Mouse (Mus musculus) heart, adult 2 months (tissue): ENCODE measurements around the gene Ispd.

Experiments
- CTCF ChIP-seq: fragments of 200-600 bp; IDR thresholded peaks from 2 replicates; pipeline ENCODE4 v1.8.1; 2022; ENCODE audit warnings: antibody characterized with exemption, mild to moderate bottlenecking, moderate library complexity
- POLR2A ChIP-seq: fragments of 200-500 bp; IDR thresholded peaks from 2 replicates; pipeline ENCODE4 v1.6.1; 2011; ENCODE audit warnings: mild to moderate bottlenecking, low read depth, low read length, control low read depth; ENCODE audit not compliant: insufficient read depth

- no peak for TF ChIP-seq CTCF
- TF ChIP-seq POLR2A, result no peak
Observed at GRCm38 (mm10) chr12:36457726-36458125, 76.5 kb downstream of the Ispd start.
